Mouse (Mus musculus) gastrocnemius, adult 8-10 months (tissue): ENCODE data around the gene Nfe2l3. TPM values are rescaled to one million over a fixed set of nuclear protein-coding genes. Genes with fewer than 3 reads are reported as not detected.

Experiments
- DNase-seq, 2 experiments: peaks; one replicate each; pipeline ENCODE4 v3.0.0; 2022; ENCODE audit warnings: low spot score in 2 of 2
- total RNA-seq, 4 experiments: library from RNA; stranded (reverse); gene quantifications; 2 replicates each; pipeline ENCODE4 v1.2.4; 2022

The Nfe2l3 gene
- total RNA-seq, 4 experiments from 2014 or later, result not detected

- no peak for DNase-seq
Measured at GRCm38 (mm10) chr6:51442191-51442835, 9.8 kb downstream of the Nfe2l3 start.

- no peak for DNase-seq
Measured at GRCm38 (mm10) chr6:51452927-51453503, 20.5 kb downstream of the Nfe2l3 start.

GRCm38 (mm10) chr6:51454949-51455348, 22.5 kb downstream of the Nfe2l3 start:
- no peak for DNase-seq

DNA sequence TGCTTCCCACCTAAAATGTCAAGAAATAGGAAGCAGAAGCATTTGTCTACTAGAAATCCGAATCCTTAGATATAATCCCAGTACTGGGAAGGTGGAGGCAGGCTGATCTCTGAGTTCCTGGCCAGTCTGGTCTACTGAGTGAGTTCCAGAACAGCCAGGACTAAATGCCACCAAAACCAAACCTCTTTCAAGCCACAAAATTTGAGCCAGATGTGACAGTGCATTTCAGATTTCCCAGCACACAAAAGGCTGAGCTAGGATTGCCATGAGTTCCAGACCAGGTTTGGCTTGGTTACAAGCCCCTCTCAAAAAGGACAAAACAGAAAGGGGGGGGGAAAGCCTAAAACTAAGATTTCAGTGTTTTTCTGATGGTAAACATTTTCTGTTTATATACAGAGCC, 23.7 kb downstream of the Nfe2l3 start:
- DNase-seq, result no peak

DNA sequence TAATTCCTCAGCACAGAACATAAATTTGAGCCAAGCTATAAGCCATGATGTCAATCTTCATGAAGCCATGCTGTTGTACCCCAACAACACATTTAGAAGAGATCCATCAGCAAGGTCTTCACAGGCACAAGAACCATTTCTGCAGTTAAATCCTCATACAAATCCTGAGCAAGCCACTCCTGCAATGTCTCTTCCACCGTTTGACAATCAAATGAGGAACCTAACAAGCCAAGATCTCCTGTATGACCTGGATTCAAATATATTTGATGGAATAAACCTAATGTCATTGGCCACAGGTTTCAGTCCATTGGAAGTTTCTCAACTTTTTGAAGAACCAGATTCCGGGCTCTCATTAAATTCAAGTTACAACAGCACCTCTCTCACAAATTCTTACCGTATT, 24.8 kb downstream of the Nfe2l3 start:
- no peak for DNase-seq

DNA sequence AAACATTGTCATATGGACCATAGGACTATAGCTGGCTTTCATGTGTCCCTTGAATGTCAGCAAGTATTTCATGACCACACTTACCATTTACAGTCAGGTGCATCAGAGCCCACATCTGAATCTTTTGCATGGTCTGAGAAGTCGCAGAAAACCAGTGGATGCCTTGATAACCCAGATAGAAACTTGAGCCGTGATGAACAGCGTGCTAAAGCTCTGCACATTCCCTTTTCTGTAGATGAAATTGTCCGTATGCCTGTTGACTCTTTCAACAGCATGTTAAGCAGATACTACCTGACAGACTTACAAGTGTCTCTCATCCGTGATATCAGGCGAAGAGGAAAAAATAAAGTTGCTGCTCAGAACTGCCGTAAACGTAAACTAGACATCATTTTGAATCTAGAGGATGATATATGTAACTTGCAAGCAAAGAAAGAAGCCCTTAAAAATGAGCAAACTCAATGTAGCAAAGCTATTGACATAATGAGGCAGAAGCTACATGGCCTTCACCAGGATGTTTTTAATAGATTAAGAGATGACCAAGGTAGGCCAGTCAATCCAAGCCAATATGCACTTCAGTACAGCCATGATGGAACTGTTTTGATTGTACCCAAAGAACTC, 25.4 kb downstream of the Nfe2l3 start:
- no peak for DNase-seq

DNA sequence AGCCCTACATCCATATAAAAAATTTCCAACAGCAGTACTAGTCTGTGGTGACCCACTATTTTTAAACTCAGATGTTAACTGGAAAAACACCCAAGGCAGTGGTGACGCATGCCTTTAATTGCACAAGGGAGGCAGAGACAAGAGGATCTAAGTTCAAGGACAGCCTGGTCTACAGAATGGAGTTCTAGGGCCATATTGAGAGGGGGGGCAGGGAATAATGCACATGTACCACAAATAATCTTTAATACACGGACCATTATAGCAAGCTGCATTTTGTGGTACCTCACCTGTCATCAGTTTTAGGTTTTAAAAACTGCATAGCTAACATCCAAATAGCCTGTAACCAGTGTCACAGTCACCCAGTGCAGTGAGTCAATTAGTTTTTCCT, 26.4 kb downstream of the Nfe2l3 start:
- no peak for DNase-seq

DNA sequence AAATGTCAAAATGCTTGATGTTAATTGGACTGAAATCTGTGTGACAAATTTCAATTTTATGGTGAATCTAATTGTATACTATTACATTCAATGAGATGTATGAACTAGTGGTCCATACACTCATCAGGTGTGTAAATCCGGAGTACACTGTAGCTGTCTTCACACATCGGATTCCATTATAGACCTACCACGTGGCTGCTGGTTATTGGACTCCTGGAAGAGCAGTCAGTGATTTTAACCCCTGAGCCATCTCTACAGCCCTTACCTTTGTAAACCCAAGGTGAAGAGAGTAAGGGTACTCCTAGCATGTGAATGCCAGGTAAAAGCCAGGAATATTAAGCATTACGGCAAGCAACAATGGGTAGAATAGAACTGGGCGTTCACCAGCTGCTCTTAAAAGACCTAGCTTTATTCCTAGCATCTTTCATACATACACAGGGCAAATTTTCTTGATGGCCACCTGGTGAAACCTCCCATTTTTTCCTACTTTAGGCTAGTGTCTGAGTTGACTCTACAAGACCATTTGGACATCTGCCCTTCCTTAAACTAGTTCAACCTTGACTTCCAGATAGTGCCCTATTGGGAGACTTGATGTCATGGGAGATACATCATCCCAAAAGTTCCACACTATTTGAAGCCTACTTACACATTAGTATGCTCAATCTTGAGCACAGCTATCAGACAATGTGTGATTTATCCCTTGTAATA, 27.0 kb downstream of the Nfe2l3 start:
- no peak for DNase-seq

DNA sequence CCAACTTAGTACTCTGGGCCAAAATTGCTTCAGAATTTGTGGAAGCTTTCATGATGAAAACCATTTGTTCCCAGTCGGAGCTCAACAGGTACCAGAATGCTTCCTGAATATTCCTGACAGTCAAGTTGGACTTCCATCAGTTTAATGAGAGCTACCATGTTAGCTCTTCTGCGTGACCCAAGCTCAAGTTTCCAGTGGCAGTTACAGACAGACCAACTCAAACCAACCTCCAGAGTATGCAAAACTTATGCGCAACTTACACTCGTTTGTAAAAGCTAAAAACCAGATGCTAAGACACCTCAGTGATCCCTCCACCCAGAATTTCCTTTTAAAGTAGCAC, 27.5 kb downstream of the Nfe2l3 start:
- no peak for DNase-seq

- DNase-seq, result no peak
Measured at GRCm38 (mm10) chr6:51460363-51460762, 27.9 kb downstream of the Nfe2l3 start.

- DNase-seq, result no peak
Measured at GRCm38 (mm10) chr6:51467649-51468048, 35.2 kb downstream of the Nfe2l3 start.

DNA sequence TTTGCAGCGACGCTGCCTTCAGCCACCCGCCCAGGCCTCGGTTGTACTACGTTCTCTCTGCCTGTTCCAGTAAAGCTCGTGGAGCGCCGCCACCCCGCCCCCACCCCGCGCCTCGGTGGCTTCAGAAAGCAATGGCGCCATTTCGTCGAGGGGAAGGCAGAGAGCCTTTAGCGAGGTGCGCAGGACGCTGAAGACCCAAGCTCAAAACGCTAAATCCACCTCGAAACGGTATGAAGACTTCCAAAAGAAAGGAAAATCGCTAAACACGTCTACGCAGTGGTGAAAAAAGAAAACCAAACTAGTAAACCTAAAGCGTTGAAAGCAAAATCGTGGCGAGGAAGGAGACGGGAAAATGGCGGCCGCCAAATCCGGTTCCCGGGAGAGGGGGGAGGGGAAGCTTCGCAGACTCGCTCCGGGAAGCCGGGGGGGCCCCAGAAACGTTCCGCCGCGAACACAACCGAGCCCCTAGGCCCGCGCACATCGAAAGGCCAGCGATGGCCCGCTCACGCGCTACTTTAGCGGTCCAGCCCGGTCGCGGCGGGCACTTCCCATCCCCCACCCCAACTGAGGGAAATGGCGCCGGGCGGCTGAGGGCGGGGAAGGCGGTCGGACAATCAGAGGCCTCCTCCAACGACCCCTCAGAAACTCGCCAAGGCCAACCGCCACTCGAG, 36.6 kb downstream of the Nfe2l3 start:
- DNase-seq, result peak; percentile 41 to 59

- peak; percentile 98 for DNase-seq
Measured at GRCm38 (mm10) chr6:51469715-51470310, 37.3 kb downstream of the Nfe2l3 start, which contains the start of gene Hnrnpa2b1. Gene Hnrnpa2b1 (minus strand): TSS chr6:51469894.

DNA sequence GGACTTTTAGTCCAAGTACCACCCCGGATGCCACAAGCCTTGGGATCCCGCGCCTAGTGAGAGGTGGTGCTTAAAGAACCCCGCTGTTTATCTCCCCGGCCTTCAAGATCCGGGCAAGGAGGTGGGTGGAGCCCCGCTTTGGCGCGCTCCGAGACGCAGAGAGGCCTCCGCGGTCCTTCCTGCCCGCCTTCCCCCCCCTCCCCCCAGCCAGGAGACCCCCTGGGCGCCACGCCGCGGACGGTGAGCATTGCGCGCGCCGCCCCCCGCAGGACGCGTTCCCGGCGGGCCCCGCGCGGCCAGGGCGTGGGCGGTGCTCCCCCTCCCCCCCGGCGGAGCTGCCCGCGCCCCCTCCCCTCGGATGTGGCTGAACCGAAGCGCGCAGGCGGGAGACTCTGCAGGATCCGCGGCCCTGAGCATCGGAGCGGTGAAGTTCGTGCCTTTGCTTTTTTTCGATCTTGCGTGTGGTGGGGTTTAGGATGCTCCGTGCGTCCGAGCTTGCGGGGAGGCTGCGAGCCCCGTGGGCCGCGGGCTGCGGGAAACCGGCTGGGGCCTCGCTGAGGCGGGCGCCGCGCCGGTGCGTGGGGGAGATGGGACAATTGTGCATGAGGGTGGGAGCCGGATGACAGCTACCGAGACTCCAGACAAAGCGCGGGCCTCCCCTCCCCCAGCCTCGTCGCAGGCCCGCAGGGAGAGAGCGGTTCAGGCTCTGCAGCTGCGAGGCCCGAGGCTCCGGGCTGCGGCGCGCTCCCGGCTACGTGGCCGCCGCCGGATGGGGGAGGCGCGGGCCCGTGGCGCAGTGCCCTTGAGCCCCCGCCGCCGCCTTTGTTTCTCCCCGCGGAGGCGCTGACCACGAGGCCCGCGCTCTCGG, 38.1 kb downstream of the Nfe2l3 start, which contains the start of gene Cbx3:
Gene Cbx3, plus strand, starts transcription at position 50 of the 868 bp plus-strand sequence.
- peak; percentile 44 to 63 for DNase-seq

- no peak for DNase-seq
Measured at GRCm38 (mm10) chr6:51471179-51471505, 38.7 kb downstream of the Nfe2l3 start.

GRCm38 (mm10) chr6:51471782-51472181, 39.3 kb downstream of the Nfe2l3 start:
- DNase-seq, result no peak

DNA sequence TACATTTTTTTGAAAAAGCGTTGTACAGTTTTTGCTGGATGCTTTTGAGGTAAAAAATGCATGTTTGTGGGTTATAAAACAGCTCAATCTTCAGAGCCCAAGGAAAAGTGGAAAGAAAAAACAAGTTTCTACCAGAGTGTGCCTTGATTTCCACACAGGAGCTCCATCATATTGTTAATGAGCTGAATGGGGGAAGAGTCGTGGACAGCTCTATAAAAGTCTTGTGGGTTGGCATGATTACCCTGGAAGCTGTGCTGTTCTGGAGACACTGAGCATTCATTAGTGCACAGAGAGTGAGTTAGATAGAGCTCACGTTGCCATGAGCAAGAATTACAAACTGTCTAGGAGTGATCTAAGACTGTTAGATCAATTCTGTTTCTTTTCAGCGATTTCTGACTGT, 39.7 kb downstream of the Nfe2l3 start:
- DNase-seq, result no peak

DNA sequence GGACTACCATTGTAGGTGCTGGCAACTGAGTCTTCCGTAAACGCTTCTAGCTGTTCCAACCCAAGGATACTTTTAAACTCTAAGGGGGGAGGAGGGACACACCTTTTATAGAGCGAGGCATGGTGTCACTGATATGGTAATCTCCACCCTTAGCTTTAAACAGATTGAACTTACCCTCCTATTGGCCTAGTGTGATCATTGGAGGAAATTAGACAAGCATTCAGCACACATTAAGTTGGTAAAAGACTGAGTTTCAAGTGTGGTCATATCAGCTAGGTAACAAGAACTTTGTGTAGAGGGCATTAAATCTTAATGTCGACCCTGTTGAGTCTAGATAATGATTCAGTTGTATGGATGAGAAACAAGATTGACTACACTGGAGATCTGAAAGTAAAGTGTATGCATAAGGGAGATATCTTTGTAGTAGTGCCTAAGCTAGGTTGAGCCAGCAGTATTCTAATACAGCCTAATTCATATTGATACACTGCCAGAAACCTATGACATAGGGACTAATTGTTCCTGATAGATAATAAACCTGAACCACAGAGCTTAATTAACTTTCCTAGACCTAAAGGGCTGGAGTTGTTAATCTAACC, 46.8 kb downstream of the Nfe2l3 start:
- DNase-seq, result no peak

- DNase-seq, result no peak
Measured at GRCm38 (mm10) chr6:51481548-51481947, 49.1 kb downstream of the Nfe2l3 start.

DNA sequence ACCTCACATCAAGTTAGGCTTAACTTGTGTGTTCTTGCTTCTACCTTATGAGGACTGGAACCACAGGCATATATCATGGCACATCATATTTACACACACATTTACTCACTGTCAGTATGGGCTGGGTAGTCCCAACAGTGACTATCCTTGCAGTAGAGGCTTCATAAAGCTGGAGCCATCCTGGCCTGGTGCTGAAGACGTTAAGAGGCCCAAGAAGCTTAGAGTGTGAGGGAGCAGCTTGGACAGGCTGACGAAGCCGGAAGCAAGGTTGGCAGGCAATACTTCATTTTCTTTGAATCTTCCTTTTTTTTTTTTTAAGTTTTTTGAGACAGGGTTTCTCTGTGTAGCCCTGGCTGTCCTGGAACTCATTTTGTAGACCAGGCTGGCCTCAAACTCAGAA, 51.4 kb downstream of the Nfe2l3 start:
- DNase-seq, result no peak
